Mouse (Mus musculus) embryonic fibroblast, embryonic 13.5 days (primary cell): ENCODE data around the gene Hist1h2ae.

Source experiments
- CTCF ChIP-seq: IDR thresholded peaks from 2 replicates; pipeline ENCODE4 v1.5.1; 2011; ENCODE audit warnings: mild to moderate bottlenecking, control low read depth, low read length, moderate library complexity, borderline replicate concordance; ENCODE audit not compliant: insufficient read depth
- POLR2A ChIP-seq: IDR thresholded peaks from 2 replicates; pipeline ENCODE4 v1.6.1; 2011; ENCODE audit warnings: low read depth, mild to moderate bottlenecking, control low read depth, low read length, moderate library complexity

- no peak for TF ChIP-seq CTCF
- no peak for TF ChIP-seq POLR2A
These were observed 32.2 kb upstream of the Hist1h2ae start for GRCm38 (mm10) chr13:23603182-23603699.
